Mouse (Mus musculus) C2C12 (cell line): ENCODE results near the gene Tex2.

Experiments
- CTCF ChIP-seq: IDR thresholded peaks from one replicate; pipeline ENCODE4 v1.5.1; 2011; ENCODE audit not compliant: control insufficient read depth, insufficient read depth, insufficient read length
- MYOG ChIP-seq: IDR thresholded peaks from one replicate; pipeline ENCODE4 v1.6.1; 2011; ENCODE audit not compliant: control insufficient read depth, insufficient read length; ENCODE audit errors: extremely low read depth

DNA sequence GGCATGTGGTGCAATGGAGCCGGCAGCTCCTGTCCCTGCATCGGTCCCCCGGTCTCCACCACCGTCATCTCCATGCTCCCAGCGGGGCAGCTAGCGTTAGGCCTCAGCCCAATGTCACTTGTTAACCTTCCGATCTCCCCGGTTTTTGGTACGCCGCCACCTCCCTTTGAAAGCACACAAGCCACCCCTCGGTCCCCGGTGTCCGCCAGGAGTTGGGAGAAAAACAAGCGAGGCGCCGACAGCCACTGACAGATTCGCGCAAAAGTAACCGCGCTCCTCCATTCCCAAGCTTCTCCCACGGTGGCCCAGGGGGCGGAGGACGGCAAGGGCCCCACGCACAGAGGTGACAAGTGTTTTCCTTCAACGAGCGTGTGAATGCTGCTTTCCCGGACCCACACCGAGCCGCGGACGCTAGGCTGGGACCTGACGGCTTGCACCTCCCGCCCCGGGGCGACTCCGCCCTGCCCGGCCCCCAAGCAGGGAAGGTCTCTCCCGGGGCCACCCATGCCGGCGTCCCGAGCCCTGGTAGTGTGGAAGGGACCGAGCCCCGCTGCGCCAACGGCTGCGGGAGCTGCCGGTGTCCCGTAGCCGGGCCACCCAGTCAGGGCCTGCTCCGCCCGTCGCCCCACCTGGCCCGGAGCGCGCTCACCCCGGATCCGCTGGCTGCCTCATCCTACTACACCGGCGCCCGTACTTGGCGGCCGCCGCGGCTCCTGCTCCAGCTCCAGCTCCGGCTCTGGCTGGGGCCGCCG is 838 bp downstream of the Tex2 start:
- no peak for TF ChIP-seq CTCF
- TF ChIP-seq MYOG, result no peak
